Mouse (Mus musculus) ES-E14 (cell line): ENCODE data around the gene Tbc1d17.

Experiments
- CHD2 ChIP-seq: IDR thresholded peaks from 2 replicates; pipeline ENCODE4 v1.6.1; 2014; ENCODE audit warnings: mild to moderate bottlenecking, low read depth, low read length, inconsistent platforms
- HCFC1 ChIP-seq: IDR thresholded peaks from 2 replicates; pipeline ENCODE4 v1.6.1; 2012; ENCODE audit warnings: low read length, inconsistent platforms, borderline replicate concordance; ENCODE audit not compliant: insufficient read depth
- MAFK ChIP-seq: IDR thresholded peaks from 2 replicates; pipeline ENCODE4 v1.6.1; 2014; ENCODE audit warnings: mild to moderate bottlenecking, low read depth, low read length, inconsistent platforms; ENCODE audit not compliant: insufficient read depth
- ZC3H11A ChIP-seq: IDR thresholded peaks from 2 replicates; pipeline ENCODE4 v1.6.1; 2012; ENCODE audit warnings: low read depth, mild to moderate bottlenecking, inconsistent platforms, low read length, borderline replicate concordance
- ZNF384 ChIP-seq: IDR thresholded peaks from 2 replicates; pipeline ENCODE4 v1.6.1; 2012; ENCODE audit warnings: low read depth, low read length, inconsistent platforms

- TF ChIP-seq MAFK (no peak), CHD2 (no peak), ZNF384 (no peak), HCFC1 (no peak), ZC3H11A (no peak)
Observed at GRCm38 (mm10) chr7:44883036-44883435, 34.2 kb upstream of the Tbc1d17 start.
